Mouse (Mus musculus): Measurements from ENCODE around the gene Paf1. TPM values are rescaled to one million over a fixed set of nuclear protein-coding genes. Genes with fewer than 3 reads are reported as not detected.

The Paf1 gene
- polyA plus RNA-seq, 1 experiment from 2014 or later, result 103 TPM

DNA sequence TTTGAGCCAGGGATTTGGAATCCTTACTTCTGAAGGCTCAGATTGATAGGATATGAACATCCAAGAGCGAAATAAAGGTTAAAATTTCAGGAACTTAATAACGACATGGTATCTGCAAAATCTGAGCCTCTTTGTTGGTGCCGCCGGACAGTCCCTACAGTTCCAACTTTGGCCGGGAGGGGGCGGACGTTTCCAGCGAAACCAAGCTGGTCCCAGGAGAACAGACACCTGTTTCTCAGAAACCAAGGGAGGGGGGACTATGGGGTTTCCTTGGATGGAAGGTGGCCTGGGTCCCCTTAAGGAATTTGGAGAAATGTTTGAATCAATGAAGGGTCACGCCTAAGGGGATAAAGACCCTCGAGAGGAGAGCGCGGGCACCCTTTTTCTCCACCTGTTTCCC is 53.7 kb downstream of the Paf1 start:
- Histone ChIP-seq H3K27ac (replicated peaks) (no peak overlapping the region), H3K9ac (no peak overlapping the region), H3K27me3 (peaks cover 6% of the 10 kb centered on the region), H3K4me3 (no peak overlapping the region), H3K4me2 (no peak overlapping the region), H3K4me1 (replicated peaks) (peaks cover 11% of the 10 kb centered on the region), H3K9me3 (no peaks in the 10 kb centered on the region), H3K36me3 (no peaks in the 10 kb centered on the region)
- ATAC-seq (ENCODE audit: low read depth), result no peak
- WGBS, result 9% methylated on average over 12 of the region's 12 CpGs

DNA sequence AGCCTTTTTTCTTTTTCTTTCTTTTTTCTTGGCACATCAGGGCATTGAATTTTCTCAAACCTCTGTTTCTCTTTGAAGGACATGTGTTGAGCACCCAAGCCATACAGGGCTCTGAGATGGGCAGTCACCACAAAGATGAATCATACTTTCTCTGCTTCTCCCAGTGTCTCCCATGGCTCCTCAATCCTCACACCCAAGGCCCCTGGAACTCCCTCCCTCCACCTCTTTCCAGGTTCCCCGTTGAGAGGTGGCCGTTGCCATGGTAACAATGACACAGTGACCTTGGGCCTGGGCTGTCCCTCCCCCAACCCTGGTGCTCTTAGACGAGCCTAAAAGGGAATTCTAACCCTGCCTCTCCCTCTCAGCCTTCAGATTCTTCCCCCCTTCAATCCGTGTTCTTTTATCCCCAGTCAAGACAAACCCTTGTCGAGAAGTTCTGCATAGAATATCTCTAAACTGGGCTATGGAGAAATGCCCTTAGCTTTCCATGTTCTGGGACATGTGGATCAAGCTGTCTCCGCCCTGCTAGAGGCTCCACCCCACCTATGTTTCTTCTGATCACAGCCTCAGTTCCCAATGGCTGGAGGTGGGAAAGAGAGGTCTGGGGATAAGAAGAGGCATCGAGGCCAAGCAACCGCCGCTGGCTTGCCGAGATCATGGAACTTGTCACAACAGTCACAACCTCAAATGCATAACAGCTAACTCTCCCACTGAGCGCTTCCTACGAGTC is 54.5 kb downstream of the Paf1 start:
- no peak overlapping the region for H3K4me3 ChIP-seq
- no peak overlapping the region for H3K27ac ChIP-seq (replicated peaks)
- no peaks in the 10 kb centered on the region for H3K36me3 ChIP-seq
- no peak overlapping the region for H3K4me2 ChIP-seq
- ATAC-seq (ENCODE audit: low read depth), result no peak
- no peak overlapping the region for H3K9ac ChIP-seq
- H3K27me3 ChIP-seq, result peaks cover 6% of the 10 kb centered on the region
- peaks cover 11% of the 10 kb centered on the region for H3K4me1 ChIP-seq (replicated peaks)
- WGBS, result 20% methylated on average over 12 of the region's 12 CpGs
- H3K9me3 ChIP-seq, result no peaks in the 10 kb centered on the region

DNA sequence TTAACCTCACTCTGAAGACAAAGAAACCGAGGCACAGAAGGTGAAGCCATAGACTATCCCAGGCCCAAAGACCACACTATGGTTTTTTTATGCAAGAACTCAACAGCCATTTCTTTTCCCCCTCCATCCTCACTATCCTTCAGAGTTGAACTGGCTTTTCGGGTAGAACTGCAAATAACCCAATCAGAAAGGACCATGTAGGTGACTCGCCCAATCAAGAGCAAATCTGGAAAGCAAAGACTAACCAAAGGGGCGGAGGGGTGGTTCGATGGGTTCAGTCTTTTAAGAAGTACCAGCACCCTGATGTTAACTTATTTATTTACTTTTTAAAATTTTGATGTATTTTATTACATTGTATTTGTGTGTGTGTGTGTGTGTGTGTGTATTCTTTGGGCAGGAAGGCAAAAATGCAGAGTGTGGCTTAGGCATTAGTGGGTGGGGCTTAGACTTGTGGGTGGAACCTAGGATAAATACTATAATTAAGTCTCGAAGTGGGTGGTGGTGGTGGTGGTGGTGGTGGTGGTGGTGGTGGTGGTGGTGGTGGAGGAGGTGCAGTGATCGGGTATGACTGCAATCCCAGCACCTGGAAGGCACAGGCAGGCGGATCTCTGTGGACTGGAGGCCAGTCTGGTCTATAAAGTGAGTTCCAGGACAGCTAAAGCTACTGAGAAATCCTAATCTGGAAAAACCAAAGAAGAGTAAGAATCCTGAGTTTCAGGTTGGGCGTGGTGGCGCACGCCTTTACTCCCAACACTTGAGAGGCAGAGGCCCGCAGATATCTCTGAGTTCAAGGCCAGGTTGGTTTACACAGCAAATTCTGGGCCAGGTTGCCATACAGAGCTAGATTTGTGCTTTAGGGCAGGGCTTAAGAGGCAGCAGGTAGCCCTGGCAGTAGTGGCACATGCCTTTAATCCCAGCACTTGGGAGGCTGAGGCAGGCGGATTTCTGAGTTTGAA is 55.4 kb downstream of the Paf1 start:
- Histone ChIP-seq H3K27ac (replicated peaks) (no peak overlapping the region), H3K27me3 (peaks cover 6% of the 10 kb centered on the region), H3K4me3 (no peak overlapping the region), H3K4me2 (no peak overlapping the region), H3K9ac (no peak overlapping the region), H3K4me1 (replicated peaks) (peaks cover 18% of the 10 kb centered on the region), H3K36me3 (no peaks in the 10 kb centered on the region), H3K9me3 (no peaks in the 10 kb centered on the region)
- ATAC-seq (ENCODE audit: low read depth), result no peak
- WGBS, result 71% methylated on average over 13 of the region's 13 CpGs

Other genes starting within 250 kb of the Paf1 start
- gene Fbl, start 223.2 kb upstream of the Paf1 start, polyA plus RNA-seq (2015; fragmentation: Nextera tagmentation; extraction: Ambion mirVana), result 81.3 and 97.9 TPM in 2 replicates
- 15.6 and 16.0 TPM in 2 replicates for gene Dyrk1b, start 213.5 kb upstream of the Paf1 start, polyA plus RNA-seq (2015; fragmentation: Nextera tagmentation; extraction: Ambion mirVana)
- gene Eid2, start 125.1 kb upstream of the Paf1 start, polyA plus RNA-seq (2015; fragmentation: Nextera tagmentation; extraction: Ambion mirVana), result 7.0 and 13.5 TPM in 2 replicates
- gene Eid2b, start 115.2 kb upstream of the Paf1 start, polyA plus RNA-seq (2015; fragmentation: Nextera tagmentation; extraction: Ambion mirVana), result 37.2 and 38.2 TPM in 2 replicates
- 0.50 and 0.69 TPM in 2 replicates for gene Selenov, start 101.8 kb upstream of the Paf1 start, polyA plus RNA-seq (2015; fragmentation: Nextera tagmentation; extraction: Ambion mirVana)
- 31.1 and 31.6 TPM in 2 replicates for gene Dll3, start 90.7 kb upstream of the Paf1 start, polyA plus RNA-seq (2015; fragmentation: Nextera tagmentation; extraction: Ambion mirVana)
- gene Timm50, start 80.9 kb upstream of the Paf1 start, polyA plus RNA-seq (2015; fragmentation: Nextera tagmentation; extraction: Ambion mirVana), result 125 and 131 TPM in 2 replicates
- gene Supt5, start 54.2 kb upstream of the Paf1 start, polyA plus RNA-seq (2015; fragmentation: Nextera tagmentation; extraction: Ambion mirVana), result 92.1 and 94.1 TPM in 2 replicates
- gene Rps16, start 42.3 kb upstream of the Paf1 start, polyA plus RNA-seq (2015; fragmentation: Nextera tagmentation; extraction: Ambion mirVana), result 533 and 537 TPM in 2 replicates
- gene Plekhg2, start 20.4 kb upstream of the Paf1 start, polyA plus RNA-seq (2015; fragmentation: Nextera tagmentation; extraction: Ambion mirVana), result 33.8 and 35.8 TPM in 2 replicates
- gene Zfp36, start 12.7 kb upstream of the Paf1 start, polyA plus RNA-seq (2015; fragmentation: Nextera tagmentation; extraction: Ambion mirVana), result 4.9 and 6.5 TPM in 2 replicates
- 35.7 and 45.4 TPM in 2 replicates for gene Med29, start 243 bp upstream of the Paf1 start, polyA plus RNA-seq (2015; fragmentation: Nextera tagmentation; extraction: Ambion mirVana)
- gene Gmfg, start 44.5 kb downstream of the Paf1 start, polyA plus RNA-seq (2015; fragmentation: Nextera tagmentation; extraction: Ambion mirVana), result 5.3 and 6.0 TPM in 2 replicates
- gene Lrfn1, start 59.0 kb downstream of the Paf1 start, polyA plus RNA-seq (2015; fragmentation: Nextera tagmentation; extraction: Ambion mirVana), result 14.1 and 15.2 TPM in 2 replicates
- not detected in 2 replicates for gene Ifnl2, start 117.5 kb downstream of the Paf1 start, polyA plus RNA-seq (2015; fragmentation: Nextera tagmentation; extraction: Ambion mirVana)
- not detected in 2 replicates for gene Ifnl3, start 129.9 kb downstream of the Paf1 start, polyA plus RNA-seq (2015; fragmentation: Nextera tagmentation; extraction: Ambion mirVana)
- gene Sycn, start 147.9 kb downstream of the Paf1 start, polyA plus RNA-seq (2015; fragmentation: Nextera tagmentation; extraction: Ambion mirVana), result not detected in 2 replicates
- gene Nccrp1, start 154.3 kb downstream of the Paf1 start, polyA plus RNA-seq (2015; fragmentation: Nextera tagmentation; extraction: Ambion mirVana), result not detected in 2 replicates
- 25.6 and 26.9 TPM in 2 replicates for gene Samd4b, start 205.2 kb downstream of the Paf1 start, polyA plus RNA-seq (2015; fragmentation: Nextera tagmentation; extraction: Ambion mirVana)
- gene Pak4, start 205.2 kb downstream of the Paf1 start, polyA plus RNA-seq (2015; fragmentation: Nextera tagmentation; extraction: Ambion mirVana), result 20.1 and 20.2 TPM in 2 replicates
- not detected in 2 replicates for gene Acp7, start 238.4 kb downstream of the Paf1 start, polyA plus RNA-seq (2015; fragmentation: Nextera tagmentation; extraction: Ambion mirVana)